Mouse (Mus musculus) spleen, adult 12 weeks (tissue): ENCODE results near the gene H2-Aa.

Source experiments
- DNase-seq: peaks from one replicate; pipeline ENCODE4 v3.0.0; 2022; ENCODE audit warnings: low spot score

Gene H2-Aa

GRCm38 (mm10) chr17:34299356-34299755, 11.7 kb upstream of the H2-Aa start:
- DNase-seq: no peak

GRCm38 (mm10) chr17:34295891-34296794, 8.5 kb upstream of the H2-Aa start:
- peak; percentile 54 for DNase-seq

- DNase-seq: no peak
Observed at GRCm38 (mm10) chr17:34295307-34295706, 7.7 kb upstream of the H2-Aa start.

DNA sequence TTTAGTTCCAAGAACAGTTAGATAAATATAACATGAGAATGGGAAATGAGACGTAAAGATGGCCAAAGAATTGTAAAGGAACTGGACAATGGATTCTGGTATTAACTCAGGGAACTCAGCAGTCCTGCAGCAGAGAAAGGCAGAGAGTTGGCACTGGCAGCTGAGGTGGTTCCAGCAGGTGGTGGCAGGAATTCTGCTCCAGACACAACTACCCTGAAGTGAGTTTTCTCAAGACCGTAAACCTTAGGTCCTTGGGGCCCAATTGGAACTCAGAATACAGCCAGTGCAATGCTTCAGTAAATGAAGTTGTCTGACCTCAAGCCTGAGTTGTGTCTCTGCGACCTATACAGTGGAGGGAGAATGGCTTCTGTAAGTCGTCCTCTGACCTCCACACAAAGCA, 6.6 kb upstream of the H2-Aa start:
- DNase-seq: no peak

- peak; percentile 64 for DNase-seq
Observed at GRCm38 (mm10) chr17:34293533-34293932, 5.9 kb upstream of the H2-Aa start.

GRCm38 (mm10) chr17:34292570-34292969, 4.9 kb upstream of the H2-Aa start:
- no peak for DNase-seq

GRCm38 (mm10) chr17:34291609-34292008, 4.0 kb upstream of the H2-Aa start:
- DNase-seq: peak; percentile 82

- DNase-seq: no peak
Observed at GRCm38 (mm10) chr17:34288131-34288530, 508 bp upstream of the H2-Aa start.

DNA sequence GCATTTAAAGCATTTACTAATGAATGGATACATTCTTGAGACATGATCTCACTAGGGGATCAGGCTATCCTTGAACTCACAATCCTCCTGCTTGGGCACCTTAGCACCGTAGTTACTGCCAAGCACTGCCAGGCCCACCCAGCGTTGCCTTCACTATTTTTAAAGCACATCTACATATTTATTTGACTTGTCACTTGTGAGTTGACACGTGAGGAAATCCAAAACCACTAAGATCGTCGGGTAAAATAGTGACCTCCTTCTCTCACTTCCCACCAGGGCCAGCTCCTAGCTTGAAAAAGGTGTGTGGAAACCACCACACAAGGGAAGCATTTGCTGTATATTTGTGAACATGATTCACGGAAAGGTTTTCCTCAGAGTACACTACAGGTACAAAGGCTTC, 624 bp downstream of the H2-Aa start:
- DNase-seq: no peak

DNA sequence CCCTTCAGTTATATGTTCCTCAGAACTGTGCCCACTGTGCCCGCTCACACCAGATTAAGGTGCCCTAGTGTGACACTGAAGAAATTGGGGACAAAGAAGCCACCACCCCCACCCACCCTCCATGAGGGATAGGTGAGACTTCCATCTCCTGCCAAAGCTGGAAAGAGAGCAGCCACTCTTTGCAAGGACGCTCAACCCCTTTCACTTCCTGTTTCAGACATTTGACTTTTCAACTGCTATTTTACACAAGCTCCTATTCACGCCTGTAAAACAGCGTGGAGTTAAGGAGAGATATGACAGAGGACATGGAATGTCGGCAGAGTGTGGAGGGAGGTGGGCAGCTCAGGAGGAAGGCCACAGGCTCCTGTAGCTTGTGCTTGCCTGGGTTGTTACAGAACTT, 1.1 kb downstream of the H2-Aa start:
- no peak for DNase-seq

GRCm38 (mm10) chr17:34285848-34286247, 1.8 kb downstream of the H2-Aa start:
- no peak for DNase-seq

DNA sequence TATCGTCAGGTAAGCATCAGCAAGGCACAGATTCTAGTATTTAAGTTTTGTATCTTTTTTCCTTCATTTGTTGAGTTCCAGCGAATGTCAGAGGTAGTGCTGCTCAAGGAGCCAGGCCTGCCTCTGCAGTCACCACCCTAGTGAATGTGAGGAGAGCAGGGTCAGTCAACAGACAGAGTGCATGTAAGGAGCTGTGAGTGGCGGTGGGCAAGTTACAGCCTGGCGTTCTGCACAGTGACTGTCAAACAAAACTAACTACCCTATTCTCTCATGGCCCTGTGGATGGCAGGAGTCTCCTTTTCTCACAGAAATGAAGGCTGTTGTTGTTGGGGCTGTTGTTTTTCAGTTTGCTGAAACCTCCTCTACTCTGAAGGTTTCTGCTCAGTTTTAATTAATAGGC, 2.3 kb downstream of the H2-Aa start:
- DNase-seq: no peak

DNA sequence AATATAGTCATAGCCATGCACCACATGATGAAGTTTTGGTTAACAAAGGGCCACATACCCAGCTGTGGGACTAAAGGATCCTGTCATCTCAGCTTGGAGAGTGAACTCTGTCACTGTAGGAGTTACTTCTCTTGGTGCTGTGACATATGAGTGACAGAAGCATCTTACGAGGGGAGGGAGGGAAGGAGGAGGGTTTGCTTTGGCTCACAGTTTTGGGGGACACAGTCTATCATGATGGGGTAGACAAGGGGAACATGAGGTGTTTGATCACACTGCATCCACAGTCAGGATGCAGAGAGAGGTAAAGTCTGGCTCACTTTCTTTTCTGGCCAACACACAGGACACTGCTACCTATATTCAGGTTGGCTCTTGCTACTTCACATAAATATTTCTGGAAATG, 5.8 kb downstream of the H2-Aa start:
- no peak for DNase-seq

DNA sequence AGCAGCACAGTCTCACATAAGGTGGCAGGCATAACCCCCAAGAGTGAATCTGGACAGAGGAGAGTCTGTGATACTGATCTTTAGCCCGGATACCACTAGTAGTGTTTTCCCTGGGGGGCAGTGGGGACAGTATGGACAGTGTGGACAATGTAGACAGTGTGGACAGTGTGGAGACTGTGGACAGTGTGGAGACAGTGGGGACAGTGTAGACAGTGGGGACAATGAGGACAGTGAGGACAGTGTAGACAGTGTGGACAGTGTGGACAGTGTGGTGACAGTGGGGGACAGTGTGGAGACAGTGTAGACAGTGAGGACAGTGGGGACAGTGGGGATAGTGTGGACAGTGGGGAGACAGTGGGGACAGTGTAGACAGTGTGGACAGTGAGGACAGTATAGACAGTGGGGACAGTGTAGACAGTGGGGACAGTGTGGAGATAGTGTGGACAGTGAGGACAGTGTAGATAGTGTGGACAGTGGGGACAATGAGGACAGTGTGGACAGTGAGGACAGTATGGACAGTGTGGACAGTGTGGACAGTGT, 7.1 kb downstream of the H2-Aa start:
- no peak for DNase-seq

GRCm38 (mm10) chr17:34272102-34272501, 15.5 kb downstream of the H2-Aa start:
- DNase-seq: no peak

- DNase-seq: no peak
Observed at GRCm38 (mm10) chr17:34270940-34271339, 16.7 kb downstream of the H2-Aa start.

DNA sequence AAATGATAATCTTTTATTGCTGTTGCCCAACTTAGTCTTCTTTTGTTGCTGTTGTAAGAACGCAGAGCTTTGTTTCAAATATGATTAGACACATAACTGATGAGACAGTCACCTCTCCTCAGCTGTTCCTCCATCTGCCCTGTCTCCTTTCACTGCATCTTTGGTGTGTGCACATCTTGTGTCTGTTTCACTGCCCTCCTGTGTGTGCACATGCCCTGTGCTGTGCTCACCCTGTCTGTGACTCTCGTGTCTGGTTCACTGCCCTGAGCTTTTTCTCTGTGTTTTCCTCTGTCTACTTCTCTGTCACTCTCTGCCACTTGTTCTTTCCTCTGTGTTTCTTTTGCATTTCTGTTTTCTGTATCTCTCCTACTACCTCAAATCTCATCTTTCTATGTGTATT, 17.4 kb downstream of the H2-Aa start:
- DNase-seq: no peak

GRCm38 (mm10) chr17:34269817-34270216, 17.8 kb downstream of the H2-Aa start:
- no peak for DNase-seq

GRCm38 (mm10) chr17:34268748-34269147, 18.9 kb downstream of the H2-Aa start:
- no peak for DNase-seq

DNA sequence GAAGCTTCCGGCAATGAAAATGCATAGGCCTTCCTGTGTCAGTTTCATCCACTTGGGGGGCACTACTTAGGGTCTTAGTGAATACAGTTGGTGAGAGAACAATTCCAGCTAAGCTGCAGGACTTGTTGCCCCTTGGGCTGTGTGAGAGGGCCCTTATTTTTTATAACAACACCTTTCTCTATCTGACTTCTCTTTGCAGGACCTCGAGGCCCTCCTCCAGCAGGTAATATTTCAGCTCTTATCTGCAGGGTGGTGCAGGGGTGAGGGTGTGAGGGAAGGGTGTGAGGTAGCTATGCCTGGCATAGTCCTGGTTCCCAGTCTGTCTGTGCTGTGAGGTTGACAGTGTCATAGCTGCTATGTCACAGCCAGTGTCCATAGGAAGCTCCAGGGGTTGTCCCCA, 19.4 kb downstream of the H2-Aa start:
- no peak for DNase-seq

- DNase-seq: no peak
Observed at GRCm38 (mm10) chr17:34264452-34265351, 22.9 kb downstream of the H2-Aa start.

GRCm38 (mm10) chr17:34263811-34264371, 23.7 kb downstream of the H2-Aa start:
- DNase-seq: peak; percentile 61
